In genomic region chr10:90043287-90043686, GRCm38 (mm10) we compare ENCODE assay signal across 9 mouse cellular contexts.
DNase-seq lines count a peak whose midpoint lies in the region; ATAC-seq lines count a peak whose summit lies in the region.
"Had no signal": no experiment of that assay in that cellular context is flagged by ENCODE, and none has a peak within 500 bp of the region (broad histone marks: within the 10 kb centered on the region; RNA-seq: fewer than 3 reads in every experiment).

No protein-coding gene starts in this region.

- 12% methylated on average over 5 of the region's 5 CpGs for WGBS in forebrain, embryonic 15.5 days

- no peaks in the 10 kb centered on the region for H3K9me3 ChIP-seq in forebrain, embryonic 15.5 days

- H3K9ac ChIP-seq in forebrain, embryonic 15.5 days (replicated peaks) = no peak overlapping the region

- no peak overlapping the region for H3K4me3 ChIP-seq in forebrain, embryonic 15.5 days

- 0 out of 2 replicates have a peak, but pooled peaks have one; percentile 63 for ATAC-seq in forebrain, embryonic 15.5 days (replicated peaks)
- ATAC-seq: lung, postnatal 0 days had no signal

- peaks cover 5% of the 10 kb centered on the region; the same call in 1 of the 2 replicates for H3K4me1 ChIP-seq in forebrain, embryonic 15.5 days

- H3K36me3 ChIP-seq in forebrain, embryonic 15.5 days = no peaks in the 10 kb centered on the region

- DNase-seq in embryo, embryonic 11 days = peak; percentile 43
- DNase-seq in embryo, embryonic 9.5 days (ENCODE audit: extremely low spot score) = no peak
- DNase-seq in lung, postnatal 36 days = peak; percentile 1
- DNase-seq in lung, postnatal 25 days (ENCODE audit: low spot score) = no peak
- DNase-seq in retina, postnatal 1 day = peak; percentile 43
- no peak for DNase-seq in urinary bladder, postnatal 14 days (ENCODE audit: low spot score)
- DNase-seq in right cerebral cortex, postnatal 36 days (ENCODE audit: low spot score in 2 of 2) = no peak

- H3K27me3 ChIP-seq in forebrain, embryonic 15.5 days = no peaks in the 10 kb centered on the region

- no peak overlapping the region for H3K4me2 ChIP-seq in forebrain, embryonic 15.5 days (replicated peaks)

- H3K27ac ChIP-seq in forebrain, embryonic 15.5 days (replicated peaks) = no peak overlapping the region

Comparison
In these comparisons a context has a peak if more than half of its experiments do, and no peak if none do; other contexts are left out.
1. DNase-seq: peak in embryo, embryonic 11 days (single experiment), lung, postnatal 36 days (single experiment) and retina, postnatal 1 day (single experiment); none in embryo, embryonic 9.5 days (single experiment), lung, postnatal 25 days (single experiment), urinary bladder, postnatal 14 days (single experiment) and right cerebral cortex, postnatal 36 days (0 of 2).